Mouse (Mus musculus) liver, postnatal 0 days (tissue): ENCODE measurements at regions not wholly inside any gene's neighbourhood (a gene's known extent, or its start where the extent isn't known, plus 50 kb on each side); places are given as distances from the start of the nearest gene placed in this dataset.

Experiments
- CTCF ChIP-seq: sonication (generic); IDR thresholded peaks from 2 replicates; pipeline ENCODE4 v1.5.1; 2016; ENCODE audit warnings: antibody characterized with exemption, low read depth
- EP300 ChIP-seq: IDR thresholded peaks from 2 replicates; pipeline ENCODE4 v1.6.1; 2016; ENCODE audit warnings: antibody characterized with exemption, low read depth, mild to moderate bottlenecking

DNA sequence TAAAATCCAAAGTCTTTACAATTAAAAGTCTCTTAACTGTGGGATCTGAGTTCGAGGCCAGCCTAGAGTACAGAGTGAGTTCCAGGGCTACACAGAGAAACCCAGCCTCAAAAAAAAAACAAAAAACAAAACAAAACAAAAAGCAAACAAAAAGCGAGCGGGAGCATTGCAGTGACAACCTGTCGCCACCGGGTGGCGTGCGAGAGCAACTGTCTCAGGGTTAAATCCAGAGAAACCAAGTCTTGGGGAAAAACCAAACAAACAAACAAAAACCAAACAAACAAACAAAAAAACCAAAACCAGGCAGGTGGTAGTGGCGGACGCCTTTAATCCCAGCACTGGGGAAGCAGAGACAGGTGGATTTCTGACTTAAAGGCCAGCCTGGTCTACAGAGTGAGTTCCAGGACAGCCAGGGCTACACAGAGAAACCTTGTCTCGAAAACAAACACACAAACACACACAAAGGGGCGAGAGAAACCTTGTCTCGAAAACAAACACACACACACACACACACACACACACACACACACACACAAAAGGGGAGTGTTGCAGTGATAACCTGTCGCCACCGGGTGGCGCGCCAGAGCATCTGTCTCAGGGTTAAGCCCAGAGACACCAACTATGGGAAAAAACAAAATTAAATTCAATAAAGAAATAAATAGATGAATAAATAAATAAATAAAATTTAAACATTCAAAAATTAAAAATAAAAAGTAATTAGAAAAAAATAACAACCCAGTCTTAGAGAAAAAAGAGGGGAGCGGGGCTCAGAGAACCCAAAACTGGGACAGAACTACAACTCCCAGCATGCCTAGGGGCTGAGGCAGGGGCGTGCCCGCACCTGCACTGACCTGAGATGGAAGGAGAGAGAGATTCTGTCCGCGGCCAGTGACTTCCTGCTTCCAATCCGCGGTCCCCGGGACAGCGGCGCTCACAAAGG lies 2589.4 kb downstream of the Gm37988 start:
- TF ChIP-seq CTCF (peak; percentile 79), EP300 (no peak)
